Mouse (Mus musculus): Measurements from ENCODE around the gene Pla2g4f. TPM values are rescaled to one million over a fixed set of nuclear protein-coding genes. Genes with fewer than 3 reads are reported as not detected.

Gene Pla2g4f
- 1.5 TPM for polyA plus RNA-seq (2014; fragmentation: Illumina TruSeq; extraction: RNeasy Lipid Tissue Mini Kit (QIAGEN cat#74804); ENCODE audit: insufficient read depth, low read depth, low replicate concordance)

DNA sequence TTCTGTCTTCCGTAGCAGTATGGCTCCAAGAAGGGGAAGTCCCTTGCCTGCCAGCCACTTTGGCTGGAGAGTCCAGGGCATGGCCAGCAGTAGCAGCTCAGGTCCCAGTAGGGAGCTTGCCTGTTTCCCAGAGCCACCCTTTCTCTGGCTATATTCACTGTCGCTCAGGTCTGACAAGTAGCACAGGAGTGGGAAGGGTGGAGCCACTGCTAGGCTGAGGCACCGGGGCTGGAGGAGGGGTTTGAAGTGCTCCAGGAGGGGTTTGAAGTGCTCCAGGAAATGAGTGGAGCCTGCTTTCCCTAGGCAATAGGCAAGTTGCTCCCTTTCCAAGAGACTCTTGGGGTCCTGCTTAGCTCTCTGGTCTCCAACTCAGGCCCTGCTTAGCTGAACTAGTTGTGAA lies at the start of gene Pla2g4f:
TSS of gene Pla2g4f (minus strand) at position 190 of the 400 bp plus-strand sequence.

GRCm38 (mm10) chr2:120352682-120353646 lies 39.0 kb upstream of the Pla2g4f start, which contains the start of gene Vps39:
Vps39 (minus strand) TSS chr2:120353137.

DNA sequence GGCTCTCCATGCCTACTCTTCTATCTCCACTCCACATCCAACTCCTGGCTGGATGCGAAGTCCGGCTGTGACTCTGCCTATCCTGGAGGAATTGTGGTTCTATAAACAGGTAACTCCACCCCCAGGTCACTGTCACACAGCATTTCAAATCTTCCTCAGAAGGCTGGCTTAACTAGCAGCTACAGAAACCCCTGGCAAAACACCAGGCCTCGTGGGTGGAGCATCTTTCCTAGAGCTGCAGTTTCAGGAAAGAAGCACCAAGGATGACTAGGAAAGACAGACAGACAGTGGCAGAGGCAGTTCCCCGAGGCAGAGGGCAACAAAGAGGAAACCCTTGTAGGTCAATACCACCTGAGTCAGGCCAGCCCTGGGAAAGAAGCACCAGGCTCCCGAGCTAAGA lies 25.0 kb downstream of the Pla2g4f start, which contains the start of gene Pla2g4d:
TSS of gene Pla2g4d (minus strand) at position 203 of the 400 bp plus-strand sequence.

Other genes starting within 250 kb of the Pla2g4f start
- gene Ehd4, start 159.6 kb downstream of the Pla2g4f start, polyA plus RNA-seq (2014; fragmentation: Illumina TruSeq; extraction: RNeasy Lipid Tissue Mini Kit (QIAGEN cat#74804); ENCODE audit: insufficient read depth, low read depth, low replicate concordance) = 163 TPM
- not detected for gene Pla2g4e, start 68.8 kb downstream of the Pla2g4f start, polyA plus RNA-seq (2014; fragmentation: Illumina TruSeq; extraction: RNeasy Lipid Tissue Mini Kit (QIAGEN cat#74804); ENCODE audit: insufficient read depth, low read depth, low replicate concordance)
- not detected for gene Pla2g4d, start 25.0 kb downstream of the Pla2g4f start, polyA plus RNA-seq (2014; fragmentation: Illumina TruSeq; extraction: RNeasy Lipid Tissue Mini Kit (QIAGEN cat#74804); ENCODE audit: insufficient read depth, low read depth, low replicate concordance)
- 12.2 TPM for gene Vps39, start 39.0 kb upstream of the Pla2g4f start, polyA plus RNA-seq (2014; fragmentation: Illumina TruSeq; extraction: RNeasy Lipid Tissue Mini Kit (QIAGEN cat#74804); ENCODE audit: insufficient read depth, low read depth, low replicate concordance)
- 5.6 TPM for gene Ganc, start 89.7 kb upstream of the Pla2g4f start, polyA plus RNA-seq (2014; fragmentation: Illumina TruSeq; extraction: RNeasy Lipid Tissue Mini Kit (QIAGEN cat#74804); ENCODE audit: insufficient read depth, low read depth, low replicate concordance)
- 20.3 TPM for gene Tmem87a, start 89.9 kb upstream of the Pla2g4f start, polyA plus RNA-seq (2014; fragmentation: Illumina TruSeq; extraction: RNeasy Lipid Tissue Mini Kit (QIAGEN cat#74804); ENCODE audit: insufficient read depth, low read depth, low replicate concordance)
- 0.68 TPM for gene Capn3, start 141.9 kb upstream of the Pla2g4f start, polyA plus RNA-seq (2014; fragmentation: Illumina TruSeq; extraction: RNeasy Lipid Tissue Mini Kit (QIAGEN cat#74804); ENCODE audit: insufficient read depth, low read depth, low replicate concordance)
- gene Zfp106, start 249.7 kb upstream of the Pla2g4f start, polyA plus RNA-seq (2014; fragmentation: Illumina TruSeq; extraction: RNeasy Lipid Tissue Mini Kit (QIAGEN cat#74804); ENCODE audit: insufficient read depth, low read depth, low replicate concordance) = 18.7 TPM